Mouse (Mus musculus) hindbrain, postnatal 0 days (tissue): ENCODE data around the gene Slco1a1. TPM values are rescaled to one million over a fixed set of nuclear protein-coding genes. Genes with fewer than 3 reads are reported as not detected.

Experiments
- ATAC-seq: fragments of 200-750 bp; cut with Nextera tagmentation; 2 replicates; pipeline ENCODE4 v1.8.0; 2017; ENCODE audit warnings: mild to moderate bottlenecking, moderate TSS enrichment, moderate library complexity
- DNase-seq: peaks from one replicate; pipeline ENCODE4 v3.0.0-alpha.2; 2015; ENCODE audit warnings: low spot score
- H3K27ac ChIP-seq: fragments of 300-500 bp; sonication (generic); 2 replicates; pipeline ENCODE4 v1.5.1; 2014; ENCODE audit warnings: mild to moderate bottlenecking
- H3K27me3 ChIP-seq: fragments of 300-500 bp; sonication (generic); 2 replicates; pipeline ENCODE4 v1.6.1; 2014; ENCODE audit warnings: low read length, mixed read lengths; ENCODE audit not compliant: insufficient read depth
- H3K36me3 ChIP-seq: fragments of 300-500 bp; sonication (generic); 2 replicates; pipeline ENCODE4 v1.6.1; 2014; ENCODE audit warnings: low read length, mixed read lengths; ENCODE audit not compliant: insufficient read depth
- H3K4me1 ChIP-seq: fragments of 300-500 bp; sonication (generic); 2 replicates; pipeline ENCODE4 v1.6.1; 2014; ENCODE audit warnings: antibody characterized with exemption, low read length, mixed read lengths; ENCODE audit not compliant: insufficient read depth
- H3K4me2 ChIP-seq: fragments of 300-500 bp; sonication (generic); 2 replicates; pipeline ENCODE4 v1.6.1; 2014; ENCODE audit warnings: low read depth, mild to moderate bottlenecking, low read length, moderate library complexity, mixed read lengths
- H3K4me3 ChIP-seq: fragments of 300-500 bp; sonication (generic); 2 replicates; pipeline ENCODE4 v1.5.1; 2014; ENCODE audit warnings: low read length
- H3K9ac ChIP-seq: fragments of 300-500 bp; sonication (generic); replicated peaks from 2 replicates; pipeline ENCODE4 v1.6.1; 2014; ENCODE audit warnings: mild to moderate bottlenecking, low read length, moderate library complexity, mixed read lengths
- H3K9me3 ChIP-seq: fragments of 300-500 bp; sonication (generic); 2 replicates; pipeline ENCODE4 v1.6.1; 2016; ENCODE audit warnings: low read length, mixed read lengths
- CTCF ChIP-seq: IDR thresholded peaks from 2 replicates; pipeline ENCODE4 v1.5.1; 2016; ENCODE audit warnings: antibody characterized with exemption, control low read depth, low read depth
- WGBS: fragments of 180-500 bp; shearing (Covaris S2); extraction: QIAGEN DNeasy Blood & Tissue Kit; methylation state at CpG from one replicate; pipeline ENCODE4 v1.1.7; 2014; 5-methylcytosine and 5-hydroxymethylcytosine counted together
- polyA plus RNA-seq: library from polyadenylated mRNA; unstranded; fragments of >200 nt; fragmentation: Nextera tagmentation; extraction: Ambion mirVana; gene quantifications from 2 replicates; pipeline ENCODE4 v1.2.1, GENCODE M21; 2015
- total RNA-seq: library from RNA; depleted of rRNA; stranded (reverse); fragments of >200 nt; gene quantifications from 2 replicates; pipeline ENCODE4 v1.2.3, GENCODE M21; 2014; rRNA removed

Gene Slco1a1
- total and polyA plus RNA-seq, 2 experiments from 2014 or later: not detected

GRCm38 (mm10) chr6:141866026-141866425 is 80.7 kb downstream of the Slco1a1 start:
- Histone ChIP-seq H3K9me3 (no peaks in the 10 kb centered on the region), H3K9ac (no peak overlapping the region), H3K27me3 (no peaks in the 10 kb centered on the region), H3K4me2 (no peak overlapping the region), H3K36me3 (no peaks in the 10 kb centered on the region), H3K27ac (no peak overlapping the region), H3K4me1 (no peaks in the 10 kb centered on the region), H3K4me3 (no peak overlapping the region)
- ATAC-seq (no peak), DNase-seq (no peak)
- TF ChIP-seq CTCF: no peak
- 79% methylated on average over 5 of the region's 5 CpGs for WGBS

DNA sequence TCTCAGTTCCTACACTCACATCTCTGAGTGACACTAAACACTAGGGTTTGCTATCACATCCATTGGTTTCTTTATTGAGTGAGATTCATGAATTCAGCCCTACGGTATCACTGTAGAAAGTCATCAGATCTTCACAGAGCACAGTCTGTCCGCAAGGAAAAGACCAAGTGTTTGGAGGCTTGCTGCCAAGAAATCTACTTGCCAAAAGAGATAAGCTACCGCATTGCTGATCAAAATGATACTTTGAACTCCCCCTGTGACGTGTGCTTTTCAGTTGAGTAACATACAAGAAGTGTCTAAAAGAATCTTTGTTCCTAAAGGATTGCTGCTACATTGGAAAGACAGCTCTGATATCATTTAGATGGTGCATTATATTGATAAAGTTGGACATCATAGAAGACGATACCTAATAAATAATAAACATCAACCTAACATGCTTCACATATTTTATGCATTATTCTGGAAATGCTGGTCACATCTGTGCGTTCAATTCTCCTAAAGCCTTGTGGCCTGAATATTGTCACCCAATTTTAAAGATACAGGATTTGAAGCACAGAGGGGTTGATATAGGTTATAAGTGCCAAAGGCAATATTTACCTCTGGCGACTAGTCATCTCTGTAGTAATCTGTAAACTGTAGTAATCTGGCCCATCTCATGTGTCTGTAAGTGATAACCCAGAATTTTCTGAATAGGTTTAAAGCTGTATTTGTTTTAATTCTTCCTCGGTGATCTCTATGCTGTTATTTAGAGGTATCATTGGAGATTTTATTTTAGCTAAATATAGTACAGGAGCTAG is 88.8 kb downstream of the Slco1a1 start:
- Histone ChIP-seq H3K4me3 (no peak overlapping the region), H3K36me3 (no peaks in the 10 kb centered on the region), H3K27me3 (no peaks in the 10 kb centered on the region), H3K27ac (no peak overlapping the region), H3K4me2 (no peak overlapping the region), H3K9ac (no peak overlapping the region), H3K9me3 (no peaks in the 10 kb centered on the region), H3K4me1 (no peaks in the 10 kb centered on the region)
- 75% methylated on average over 8 of the region's 8 CpGs for WGBS
- no peak for TF ChIP-seq CTCF
- no peak for ATAC-seq
- DNase-seq: peak; percentile 29

Other genes starting within 250 kb of the Slco1a1 start
- gene Gm5724, start 173.2 kb downstream of the Slco1a1 start, total RNA-seq: not detected in 2 replicates
- not detected in 2 replicates for gene Gm5724, start 173.2 kb downstream of the Slco1a1 start, polyA plus RNA-seq
- gene Slco1a4, start 90.8 kb downstream of the Slco1a1 start, total RNA-seq: 5.3 and 5.4 TPM in 2 replicates
- 5.5 and 6.2 TPM in 2 replicates for gene Slco1a4, start 90.8 kb downstream of the Slco1a1 start, polyA plus RNA-seq
- 0.58 TPM in 1 of 2 replicates, not detected in the other for gene Gm6614, start 64.5 kb upstream of the Slco1a1 start, total RNA-seq
- gene Gm6614, start 64.5 kb upstream of the Slco1a1 start, polyA plus RNA-seq: not detected in 2 replicates